Mouse (Mus musculus) right cerebral cortex, postnatal 25 days (tissue): Measurements from ENCODE around the gene Zfp865.
"Not testable (repeated sequence)": the region's sequence is repeated elsewhere in the genome, so short reads cannot be mapped to it uniquely, and the experiment has no call there.

Experiments used
- DNase-seq: peaks from one replicate; pipeline ENCODE4 v3.0.0; 2022

Zfp865 gene

GRCm38 (mm10) chr7:5020000-5020681 lies at the start of gene Zfp865, which contains the start of gene Ccdc106:
Zfp865 (plus strand) TSS chr7:5020376.
Ccdc106 (plus strand) TSS chr7:5020553.
- DNase-seq = peak; percentile 99

GRCm38 (mm10) chr7:4971068-4971467 lies 49.1 kb upstream of the Zfp865 start, which contains the start of gene Sbk3:
Sbk3 (minus strand) TSS chr7:4971168.
- no peak for DNase-seq

GRCm38 (mm10) chr7:4971710-4972109 lies 48.5 kb upstream of the Zfp865 start:
- DNase-seq = no peak

GRCm38 (mm10) chr7:4972321-4973047 lies 47.7 kb upstream of the Zfp865 start:
- DNase-seq = no peak

GRCm38 (mm10) chr7:4975455-4975854 lies 44.7 kb upstream of the Zfp865 start:
- DNase-seq = no peak

- no peak for DNase-seq
These were observed 43.3 kb upstream of the Zfp865 start for GRCm38 (mm10) chr7:4976832-4977231.

GRCm38 (mm10) chr7:4988250-4988649 lies 31.9 kb upstream of the Zfp865 start:
- no peak for DNase-seq

GRCm38 (mm10) chr7:4993347-4993998 lies 26.7 kb upstream of the Zfp865 start:
- DNase-seq = no peak

GRCm38 (mm10) chr7:4993999-4994788 lies 26.0 kb upstream of the Zfp865 start:
- DNase-seq = no peak

- no peak for DNase-seq
These were observed 24.7 kb upstream of the Zfp865 start for GRCm38 (mm10) chr7:4995268-4996002.

- peak; percentile 89 for DNase-seq
These were observed 23.9 kb upstream of the Zfp865 start, which contains the start of gene Zfp579 for GRCm38 (mm10) chr7:4996003-4996895. Zfp579 (minus strand) TSS chr7:4996158.

GRCm38 (mm10) chr7:4996934-4997333 lies 23.2 kb upstream of the Zfp865 start:
- no peak for DNase-seq

- no peak for DNase-seq
These were observed 20.3 kb upstream of the Zfp865 start for GRCm38 (mm10) chr7:4999876-5000275.

- not testable (repeated sequence) for DNase-seq
These were observed 17.3 kb upstream of the Zfp865 start for GRCm38 (mm10) chr7:5002876-5003275.

- no peak for DNase-seq
These were observed 11.9 kb upstream of the Zfp865 start for GRCm38 (mm10) chr7:5008229-5008628.

GRCm38 (mm10) chr7:5012681-5013513 lies 7.3 kb upstream of the Zfp865 start:
- no peak for DNase-seq

GRCm38 (mm10) chr7:5014251-5015117 lies 5.7 kb upstream of the Zfp865 start, which contains the start of the genes Zfp524 and Fiz1:
Zfp524 (plus strand) TSS chr7:5014415.
Fiz1 (minus strand) TSS chr7:5014697.
- DNase-seq = peak; percentile 96

- peak; percentile 91 for DNase-seq
These were observed 4.8 kb upstream of the Zfp865 start, which contains the start of gene Gm44973 for GRCm38 (mm10) chr7:5015118-5016001. Gm44973 (plus strand) TSS chr7:5015496.
